Mouse (Mus musculus) right cerebral cortex, adult 2 months (tissue): ENCODE results near the gene Gprasp1.

Experiments
- DNase-seq, 2 experiments: peaks; one replicate each; pipeline ENCODE4 v3.0.0; 2021 to 2022; ENCODE audit warnings: low spot score in 2 of 2

Gene Gprasp1

GRCm38 (mm10) chrX:135837896-135838295 lies 95.4 kb downstream of the Gprasp1 start:
- DNase-seq: peak; percentile 16 to 18

- DNase-seq: peak; percentile 41 to 52
Measured at GRCm38 (mm10) chrX:135838521-135839360, 96.2 kb downstream of the Gprasp1 start, which contains the start of gene Gprasp2. Gene Gprasp2 (plus strand): TSS chrX:135839034.

GRCm38 (mm10) chrX:135839397-135840391 lies 97.2 kb downstream of the Gprasp1 start:
- DNase-seq: peak; percentile 43 to 54
